Mouse (Mus musculus) c-Kit-positive CD71-negative TER-119-negative erythroid progenitor cells, embryonic 14.5 days (primary cell): ENCODE data around the gene Sdr39u1.

Experiments used
- DNase-seq: peaks from one replicate; pipeline ENCODE4 v3.0.0-alpha.2; 2013; ENCODE audit warnings: low read depth

The Sdr39u1 gene

GRCm38 (mm10) chr14:55884166-55884565 lies 15.9 kb downstream of the Sdr39u1 start, which contains the start of gene Cbln3:
Cbln3 (minus strand) TSS chr14:55884392.
- DNase-seq, result no peak

- no peak for DNase-seq
Measured at GRCm38 (mm10) chr14:55883663-55884062, 16.4 kb downstream of the Sdr39u1 start.

GRCm38 (mm10) chr14:55883149-55883661 lies 16.9 kb downstream of the Sdr39u1 start:
- DNase-seq, result no peak

- DNase-seq, result no peak
Measured at GRCm38 (mm10) chr14:55882171-55882641, 17.9 kb downstream of the Sdr39u1 start.

- no peak for DNase-seq
Measured at GRCm38 (mm10) chr14:55880982-55881381, 19.1 kb downstream of the Sdr39u1 start.

GRCm38 (mm10) chr14:55879623-55880022 lies 20.5 kb downstream of the Sdr39u1 start:
- DNase-seq, result peak; percentile 71

GRCm38 (mm10) chr14:55878316-55878940 lies 21.7 kb downstream of the Sdr39u1 start:
- no peak for DNase-seq

- no peak for DNase-seq
Measured at GRCm38 (mm10) chr14:55877469-55878315, 22.4 kb downstream of the Sdr39u1 start.

- peak; percentile 62 for DNase-seq
Measured at GRCm38 (mm10) chr14:55873714-55874683, 26.1 kb downstream of the Sdr39u1 start.

- DNase-seq, result no peak
Measured at GRCm38 (mm10) chr14:55873242-55873713, 26.8 kb downstream of the Sdr39u1 start.

- DNase-seq, result no peak
Measured at GRCm38 (mm10) chr14:55872551-55872950, 27.5 kb downstream of the Sdr39u1 start.

- no peak for DNase-seq
Measured at GRCm38 (mm10) chr14:55872039-55872438, 28.1 kb downstream of the Sdr39u1 start.

GRCm38 (mm10) chr14:55869538-55869937 lies 30.6 kb downstream of the Sdr39u1 start:
- no peak for DNase-seq

GRCm38 (mm10) chr14:55868230-55869026 lies 31.7 kb downstream of the Sdr39u1 start:
- DNase-seq, result no peak

- DNase-seq, result no peak
Measured at GRCm38 (mm10) chr14:55866962-55867361, 33.1 kb downstream of the Sdr39u1 start.

GRCm38 (mm10) chr14:55863773-55864172 lies 36.3 kb downstream of the Sdr39u1 start:
- DNase-seq, result peak; percentile 67

- DNase-seq, result no peak
Measured at GRCm38 (mm10) chr14:55862970-55863369, 37.1 kb downstream of the Sdr39u1 start.

GRCm38 (mm10) chr14:55862186-55862585 lies 37.9 kb downstream of the Sdr39u1 start:
- no peak for DNase-seq

GRCm38 (mm10) chr14:55857588-55857987 lies 42.5 kb downstream of the Sdr39u1 start:
- no peak for DNase-seq

- no peak for DNase-seq
Measured at GRCm38 (mm10) chr14:55855101-55855561, 45.0 kb downstream of the Sdr39u1 start.
